Mouse (Mus musculus) embryonic facial prominence, embryonic 14.5 days (tissue): Measurements from ENCODE around the gene Sfxn5. TPM values are rescaled to one million over a fixed set of nuclear protein-coding genes. Genes with fewer than 3 reads are reported as not detected.

Experiments
- ATAC-seq: fragments of 200-750 bp; cut with Nextera tagmentation; 2 replicates; pipeline ENCODE4 v1.8.0; 2017; ENCODE audit warnings: low read depth, moderate number of reproducible peaks, moderate TSS enrichment
- DNase-seq: peaks from one replicate; pipeline ENCODE4 v3.0.0-alpha.2; 2015; ENCODE audit warnings: low spot score
- H3K27ac ChIP-seq: fragments of 300-500 bp; sonication (generic); replicated peaks from 2 replicates; pipeline ENCODE4 v1.5.1; 2014; ENCODE audit warnings: low read depth, mild to moderate bottlenecking, low read length, moderate library complexity
- H3K27me3 ChIP-seq: fragments of 300-500 bp; sonication (generic); replicated peaks from 2 replicates; pipeline ENCODE4 v1.6.1; 2014; ENCODE audit warnings: low read length; ENCODE audit not compliant: control insufficient read depth, insufficient read depth
- H3K36me3 ChIP-seq: fragments of 300-500 bp; sonication (generic); 2 replicates; pipeline ENCODE4 v1.6.1; 2014; ENCODE audit warnings: low read length, mixed read lengths; ENCODE audit not compliant: control insufficient read depth, insufficient read depth
- H3K4me1 ChIP-seq: fragments of 300-500 bp; sonication (generic); 2 replicates; pipeline ENCODE4 v1.6.1; 2014; ENCODE audit warnings: antibody characterized with exemption, low read length; ENCODE audit not compliant: control insufficient read depth, insufficient read depth
- H3K4me2 ChIP-seq: fragments of 300-500 bp; sonication (generic); 2 replicates; pipeline ENCODE4 v1.6.1; 2014; ENCODE audit warnings: low read depth, mild to moderate bottlenecking, low read length, moderate library complexity, mixed read lengths
- H3K4me3 ChIP-seq: fragments of 300-500 bp; sonication (generic); 2 replicates; pipeline ENCODE4 v1.5.1; 2014; ENCODE audit warnings: low read depth, mild to moderate bottlenecking, low read length
- H3K9ac ChIP-seq: fragments of 300-500 bp; sonication (generic); 2 replicates; pipeline ENCODE4 v1.6.1; 2014; ENCODE audit warnings: low read depth, mild to moderate bottlenecking, low read length, moderate library complexity, mixed read lengths
- H3K9me3 ChIP-seq: fragments of 300-500 bp; sonication (generic); 2 replicates; pipeline ENCODE4 v1.6.1; 2016; ENCODE audit warnings: low read length; ENCODE audit not compliant: control insufficient read depth
- WGBS: fragments of 180-500 bp; shearing (Covaris S2); extraction: QIAGEN DNeasy Blood & Tissue Kit; methylation state at CpG from one replicate; pipeline ENCODE4 v1.1.7; 2014; 5-methylcytosine and 5-hydroxymethylcytosine counted together
- polyA plus RNA-seq: library from polyadenylated mRNA; unstranded; fragments of >200 nt; fragmentation: Nextera tagmentation; extraction: Ambion mirVana; gene quantifications from 2 replicates; pipeline ENCODE4 v1.2.1, GENCODE M21; 2014

The Sfxn5 gene
- polyA plus RNA-seq, 1 experiment from 2014 or later, result 6.7 TPM

DNA sequence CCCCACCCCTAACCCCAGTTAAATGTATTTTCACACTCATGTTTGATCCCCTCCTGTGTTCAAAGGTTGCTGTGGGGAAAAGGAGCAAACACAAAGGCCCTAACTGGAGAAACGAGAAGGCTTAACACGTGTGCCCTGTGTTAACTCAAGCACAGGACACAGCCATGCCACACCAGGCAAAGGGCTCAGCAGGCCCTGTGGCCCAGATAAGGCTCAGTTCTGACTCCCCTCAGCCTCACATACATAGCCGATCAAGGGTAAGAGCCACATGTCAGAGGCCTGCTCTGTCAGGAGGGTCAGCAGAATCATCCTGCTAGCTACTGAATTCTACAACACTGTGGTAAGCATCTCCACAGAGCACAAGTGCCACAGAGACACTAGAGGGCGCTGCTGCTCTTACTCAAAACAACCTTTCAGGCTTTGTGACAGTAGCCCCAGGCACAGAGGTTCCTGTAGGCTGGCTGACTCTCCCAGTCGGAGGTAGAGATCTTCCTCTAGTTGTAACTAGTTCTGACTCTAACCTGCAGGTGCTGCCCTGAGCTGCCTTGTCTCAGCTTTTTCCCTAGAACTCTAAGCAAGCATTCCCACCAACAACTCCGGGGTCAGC is 12.9 kb upstream of the Sfxn5 start:
- Histone ChIP-seq H3K4me2 (no peak overlapping the region), H3K27ac (no peak overlapping the region), H3K27me3 (no peaks in the 10 kb centered on the region), H3K4me3 (no peak overlapping the region), H3K4me1 (no peaks in the 10 kb centered on the region), H3K9me3 (no peaks in the 10 kb centered on the region), H3K9ac (no peak overlapping the region), H3K36me3 (peaks cover 19% of the 10 kb centered on the region)
- peak; percentile 86 for ATAC-seq
- peak; percentile 95 for DNase-seq
- 38% methylated on average over 6 of the region's 6 CpGs for WGBS

GRCm38 (mm10) chr6:85344929-85345328 is 11.7 kb upstream of the Sfxn5 start:
- Histone ChIP-seq H3K4me2 (no peak overlapping the region), H3K4me3 (no peak overlapping the region), H3K4me1 (no peaks in the 10 kb centered on the region), H3K27me3 (no peaks in the 10 kb centered on the region), H3K36me3 (peaks cover 19% of the 10 kb centered on the region), H3K27ac (no peak overlapping the region), H3K9me3 (no peaks in the 10 kb centered on the region), H3K9ac (no peak overlapping the region)
- no peak for DNase-seq
- ATAC-seq, result no peak

DNA sequence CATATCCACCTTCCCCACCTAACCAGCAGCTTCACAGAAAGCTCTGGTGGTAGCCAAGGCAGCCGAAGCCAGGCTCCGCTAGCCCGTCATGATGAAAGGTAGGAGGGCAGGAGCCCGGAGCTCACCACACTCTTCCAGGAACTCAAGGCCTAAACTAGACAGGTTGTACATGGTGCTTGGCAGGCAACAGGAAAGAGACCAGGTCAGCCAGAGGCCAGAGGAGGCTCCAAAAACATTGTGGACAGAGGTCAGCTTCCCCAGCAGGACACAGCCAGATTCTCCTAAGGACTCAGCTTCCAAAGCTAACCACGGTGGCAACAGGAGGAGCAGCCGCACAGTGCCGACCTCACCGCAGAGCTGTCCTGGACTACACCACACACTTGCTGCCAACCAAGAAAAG is 9.8 kb upstream of the Sfxn5 start:
- Histone ChIP-seq H3K4me1 (no peaks in the 10 kb centered on the region), H3K9ac (no peak overlapping the region), H3K9me3 (no peaks in the 10 kb centered on the region), H3K27me3 (no peaks in the 10 kb centered on the region), H3K4me3 (no peak overlapping the region), H3K27ac (no peak overlapping the region), H3K4me2 (no peak overlapping the region), H3K36me3 (peaks cover 13% of the 10 kb centered on the region)
- 84% methylated on average over 8 of the region's 8 CpGs for WGBS
- no peak for ATAC-seq
- DNase-seq, result no peak

DNA sequence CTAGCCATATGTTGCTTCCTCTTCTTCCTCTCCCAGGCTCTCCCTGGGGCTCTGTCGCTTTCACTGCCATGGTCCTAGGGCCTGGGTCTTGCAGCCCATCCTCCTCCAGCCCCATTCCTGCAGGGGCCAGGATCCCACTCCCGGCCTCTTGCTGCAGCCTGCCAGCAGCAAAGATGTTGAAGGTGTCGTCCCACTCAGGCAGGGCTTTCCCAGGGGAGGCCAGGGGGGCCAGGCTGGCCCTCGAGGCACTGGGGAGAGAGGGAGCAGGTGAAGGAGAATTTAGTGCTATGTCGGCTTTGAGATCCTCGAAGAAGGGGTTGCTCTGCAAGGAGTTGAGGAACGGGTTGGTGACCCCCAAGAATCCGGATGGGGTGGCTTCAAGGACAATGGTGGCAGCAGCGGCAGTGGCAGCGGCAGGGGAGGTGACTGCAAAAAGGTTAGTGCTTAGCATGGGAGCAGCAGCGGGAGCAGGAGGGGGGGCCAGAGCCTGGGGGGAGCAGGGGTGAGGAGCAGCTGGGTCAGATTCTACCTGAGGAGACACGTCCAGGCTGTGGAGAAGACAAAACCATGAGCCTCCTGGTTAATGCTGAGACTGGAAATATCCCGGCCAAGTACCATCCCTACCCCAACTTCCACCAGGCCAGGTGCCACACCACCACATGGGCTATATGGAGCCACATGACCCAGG is 8.7 kb upstream of the Sfxn5 start:
- WGBS, result 72% methylated on average over 13 of the region's 13 CpGs

GRCm38 (mm10) chr6:85340184-85340583 is 7.0 kb upstream of the Sfxn5 start:
- WGBS, result 70% methylated on average over 12 of the region's 12 CpGs
- H3K4me3 ChIP-seq, result no peak overlapping the region
- ATAC-seq, result no peak
- H3K4me2 ChIP-seq, result no peak overlapping the region
- DNase-seq, result no peak
- peaks cover 7% of the 10 kb centered on the region; the same call in 1 of the 2 replicates for H3K36me3 ChIP-seq
- no peak overlapping the region for H3K9ac ChIP-seq
- H3K9me3 ChIP-seq, result no peaks in the 10 kb centered on the region
- H3K27ac ChIP-seq, result no peak overlapping the region
- H3K27me3 ChIP-seq, result no peaks in the 10 kb centered on the region
- H3K4me1 ChIP-seq, result no peaks in the 10 kb centered on the region

More for the DNA sequence above, 8.7 kb upstream of the Sfxn5 start:
- Histone ChIP-seq H3K9me3 (no peaks in the 10 kb centered on the region), H3K27me3 (no peaks in the 10 kb centered on the region), H3K4me1 (no peaks in the 10 kb centered on the region), H3K9ac (no peak overlapping the region), H3K4me2 (no peak overlapping the region), H3K4me3 (no peak overlapping the region), H3K36me3 (peaks cover 5% of the 10 kb centered on the region; the same call in 1 of the 2 replicates), H3K27ac (no peak overlapping the region)
- DNase-seq, result no peak
- ATAC-seq, result no peak

- 0 out of 2 replicates have a peak, but pooled peaks have one; percentile 13 for ATAC-seq
- WGBS, result 75% methylated on average over 1 of the region's 1 CpGs
- Histone ChIP-seq H3K4me3 (no peak overlapping the region), H3K4me2 (no peak overlapping the region), H3K36me3 (peaks cover 7% of the 10 kb centered on the region; the same call in 1 of the 2 replicates), H3K27me3 (no peaks in the 10 kb centered on the region), H3K4me1 (no peaks in the 10 kb centered on the region), H3K27ac (no peak overlapping the region), H3K9ac (no peak overlapping the region), H3K9me3 (no peaks in the 10 kb centered on the region)
- DNase-seq, result no peak
These were observed 6.2 kb upstream of the Sfxn5 start for GRCm38 (mm10) chr6:85339273-85339901.

DNA sequence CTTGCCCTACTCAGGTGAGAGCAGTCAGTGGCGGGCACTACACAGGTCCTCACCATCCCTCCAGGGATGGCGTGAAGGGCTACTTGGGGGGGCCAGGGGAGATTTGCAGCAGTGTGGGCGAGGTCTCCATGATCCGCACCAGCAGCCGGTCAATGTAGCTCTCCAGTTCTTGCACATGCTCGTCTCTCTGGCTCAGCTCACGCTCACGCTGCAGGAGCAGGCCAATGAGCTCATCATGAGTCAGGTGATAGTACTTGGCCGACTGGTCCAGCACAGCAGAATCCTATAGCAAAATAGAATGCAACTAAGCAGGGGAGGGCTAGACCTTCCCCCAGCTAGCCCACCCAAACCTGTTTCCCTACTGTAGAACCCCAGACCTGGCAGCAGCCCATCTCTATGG is 3.7 kb upstream of the Sfxn5 start:
- Histone ChIP-seq H3K4me2 (no peak overlapping the region), H3K4me1 (no peaks in the 10 kb centered on the region), H3K36me3 (peaks cover 7% of the 10 kb centered on the region; the same call in 1 of the 2 replicates), H3K9ac (no peak overlapping the region), H3K9me3 (no peaks in the 10 kb centered on the region), H3K4me3 (no peak overlapping the region), H3K27ac (no peak overlapping the region), H3K27me3 (no peaks in the 10 kb centered on the region)
- WGBS, result 76% methylated on average over 2 of the region's 9 CpGs
- no peak for DNase-seq
- no peak for ATAC-seq

DNA sequence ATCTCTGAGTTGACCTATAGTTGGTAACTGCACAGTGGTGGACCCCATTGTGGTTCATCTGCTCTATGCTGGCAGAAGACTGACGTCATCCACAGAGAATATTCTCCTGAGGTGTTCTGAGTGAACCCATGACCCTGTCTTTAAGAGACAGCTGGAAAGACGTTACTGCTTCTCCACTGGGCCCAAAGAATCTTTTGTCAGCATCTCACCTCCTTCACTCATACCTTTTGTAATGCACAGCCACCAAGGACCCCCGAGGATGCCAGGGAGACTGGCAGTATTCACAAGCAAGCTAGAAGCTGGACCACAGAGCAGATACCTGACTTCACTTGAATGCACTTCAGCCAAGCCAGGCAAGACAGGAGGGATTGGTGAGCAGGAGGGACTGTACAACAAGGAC is 2.1 kb upstream of the Sfxn5 start:
- no peak overlapping the region for H3K4me3 ChIP-seq
- H3K9me3 ChIP-seq, result no peaks in the 10 kb centered on the region
- H3K36me3 ChIP-seq, result peaks cover 3% of the 10 kb centered on the region; the same call in 1 of the 2 replicates
- DNase-seq, result no peak
- H3K4me2 ChIP-seq, result no peak overlapping the region
- H3K9ac ChIP-seq, result no peak overlapping the region
- H3K27me3 ChIP-seq, result no peaks in the 10 kb centered on the region
- 49% methylated on average over 3 of the region's 3 CpGs for WGBS
- H3K4me1 ChIP-seq, result no peaks in the 10 kb centered on the region
- no peak overlapping the region for H3K27ac ChIP-seq
- ATAC-seq, result no peak
